Mouse (Mus musculus): ENCODE data around the gene Eng. TPM values are rescaled to one million over a fixed set of nuclear protein-coding genes. Genes with fewer than 3 reads are reported as not detected.

Gene Eng
- polyA plus RNA-seq, 1 experiment from 2014 or later = 57.9 TPM

GRCm38 (mm10) chr2:32617109-32617508 lies 29.3 kb upstream of the Eng start:
- H3K27ac ChIP-seq (replicated peaks; ENCODE audit: low read depth, low read length) = no peak overlapping the region
- H3K9ac ChIP-seq (ENCODE audit: low read depth, low read length) = no peak overlapping the region
- ATAC-seq (ENCODE audit: low read depth) = no peak
- peaks cover 19% of the 10 kb centered on the region for H3K4me1 ChIP-seq (ENCODE audit: control insufficient read depth, insufficient read depth, low read length)
- no peak overlapping the region for H3K4me3 ChIP-seq (ENCODE audit: low read depth, low read length)
- DNase-seq (ENCODE audit: low spot score) = no peak
- no peaks in the 10 kb centered on the region for H3K9me3 ChIP-seq (ENCODE audit: control insufficient read depth, low read length)
- H3K27me3 ChIP-seq (replicated peaks; ENCODE audit: control insufficient read depth, insufficient read depth, low read length) = no peaks in the 10 kb centered on the region
- 97% methylated on average over 1 of the region's 1 CpGs for WGBS
- no peak overlapping the region for H3K4me2 ChIP-seq (ENCODE audit: low read depth, low read length)
- peaks cover 57% of the 10 kb centered on the region for H3K36me3 ChIP-seq (ENCODE audit: control insufficient read depth, insufficient read depth, low read length)

GRCm38 (mm10) chr2:32617601-32618000 lies 28.8 kb upstream of the Eng start:
- H3K9me3 ChIP-seq (ENCODE audit: control insufficient read depth, low read length) = no peaks in the 10 kb centered on the region
- DNase-seq (ENCODE audit: low spot score) (no peak), ATAC-seq (ENCODE audit: low read depth) (no peak)
- H3K27ac ChIP-seq (replicated peaks; ENCODE audit: low read depth, low read length) = no peak overlapping the region
- no peak overlapping the region for H3K4me3 ChIP-seq (ENCODE audit: low read depth, low read length)
- H3K4me2 ChIP-seq (ENCODE audit: low read depth, low read length) = no peak overlapping the region
- WGBS = 90% methylated on average over 4 of the region's 4 CpGs
- H3K36me3 ChIP-seq (ENCODE audit: control insufficient read depth, insufficient read depth, low read length) = peaks cover 52% of the 10 kb centered on the region
- peaks cover 19% of the 10 kb centered on the region for H3K4me1 ChIP-seq (ENCODE audit: control insufficient read depth, insufficient read depth, low read length)
- H3K27me3 ChIP-seq (replicated peaks; ENCODE audit: control insufficient read depth, insufficient read depth, low read length) = no peaks in the 10 kb centered on the region
- H3K9ac ChIP-seq (ENCODE audit: low read depth, low read length) = no peak overlapping the region

GRCm38 (mm10) chr2:32618051-32618450 lies 28.3 kb upstream of the Eng start:
- no peak overlapping the region for H3K27ac ChIP-seq (replicated peaks; ENCODE audit: low read depth, low read length)
- no peak overlapping the region for H3K4me3 ChIP-seq (ENCODE audit: low read depth, low read length)
- H3K36me3 ChIP-seq (ENCODE audit: control insufficient read depth, insufficient read depth, low read length) = peaks cover 48% of the 10 kb centered on the region
- 62% methylated on average over 9 of the region's 9 CpGs for WGBS
- no peak overlapping the region for H3K4me2 ChIP-seq (ENCODE audit: low read depth, low read length)
- peaks cover 19% of the 10 kb centered on the region for H3K4me1 ChIP-seq (ENCODE audit: control insufficient read depth, insufficient read depth, low read length)
- DNase-seq (ENCODE audit: low spot score) (peak; percentile 69), ATAC-seq (ENCODE audit: low read depth) (peak; percentile 13; the same call in 1 of the 2 replicates)
- H3K9ac ChIP-seq (ENCODE audit: low read depth, low read length) = 0 out of 2 replicates have a peak overlapping the region, but pooled peaks have one; percentile 14
- H3K27me3 ChIP-seq (replicated peaks; ENCODE audit: control insufficient read depth, insufficient read depth, low read length) = no peaks in the 10 kb centered on the region
- no peaks in the 10 kb centered on the region for H3K9me3 ChIP-seq (ENCODE audit: control insufficient read depth, low read length)

- 21% methylated on average over 4 of the region's 4 CpGs for WGBS
- Histone ChIP-seq H3K4me1 (ENCODE audit: control insufficient read depth, insufficient read depth, low read length) (peaks cover 26% of the 10 kb centered on the region), H3K4me2 (ENCODE audit: low read depth, low read length) (peak overlapping the region; percentile 11; the same call in 1 of the 2 replicates), H3K4me3 (ENCODE audit: low read depth, low read length) (no peak overlapping the region), H3K27me3 (replicated peaks; ENCODE audit: control insufficient read depth, insufficient read depth, low read length) (no peaks in the 10 kb centered on the region), H3K27ac (replicated peaks; ENCODE audit: low read depth, low read length) (peak overlapping the region; percentile 86), H3K9me3 (ENCODE audit: control insufficient read depth, low read length) (no peaks in the 10 kb centered on the region), H3K36me3 (ENCODE audit: control insufficient read depth, insufficient read depth, low read length) (peaks cover 33% of the 10 kb centered on the region), H3K9ac (ENCODE audit: low read depth, low read length) (0 out of 2 replicates have a peak overlapping the region, but pooled peaks have one; percentile 26)
- DNase-seq (ENCODE audit: low spot score) (peak; percentile 85), ATAC-seq (ENCODE audit: low read depth) (peak; percentile 48)
Observed at GRCm38 (mm10) chr2:32620682-32621516, 25.5 kb upstream of the Eng start.

- 22% methylated on average over 7 of the region's 7 CpGs for WGBS
- Histone ChIP-seq H3K9ac (ENCODE audit: low read depth, low read length) (0 out of 2 replicates have a peak within 1 kb of the TSS, but pooled peaks have one; percentile 26), H3K4me3 (ENCODE audit: low read depth, low read length) (no peak within 1 kb of the TSS), H3K4me1 (ENCODE audit: control insufficient read depth, insufficient read depth, low read length) (peaks cover 30% of the 10 kb centered on the region), H3K9me3 (ENCODE audit: control insufficient read depth, low read length) (no peaks in the 10 kb centered on the region), H3K27me3 (replicated peaks; ENCODE audit: control insufficient read depth, insufficient read depth, low read length) (no peaks in the 10 kb centered on the region), H3K27ac (replicated peaks; ENCODE audit: low read depth, low read length) (peak within 1 kb of the TSS; percentile 86), H3K36me3 (ENCODE audit: control insufficient read depth, insufficient read depth, low read length) (peaks cover 27% of the 10 kb centered on the region), H3K4me2 (ENCODE audit: low read depth, low read length) (peak within 1 kb of the TSS; percentile 11; the same call in 1 of the 2 replicates)
- ATAC-seq (ENCODE audit: low read depth) (0 out of 2 replicates have a peak, but pooled peaks have one; percentile 0), DNase-seq (ENCODE audit: low spot score) (no peak)
Observed at GRCm38 (mm10) chr2:32621517-32621859, 24.9 kb upstream of the Eng start, which contains the start of gene Ak1. Ak1 (plus strand) TSS chr2:32621758.

- H3K36me3 ChIP-seq (ENCODE audit: control insufficient read depth, insufficient read depth, low read length) = peaks cover 1% of the 10 kb centered on the region; the same call in 1 of the 2 replicates
- no peaks in the 10 kb centered on the region for H3K9me3 ChIP-seq (ENCODE audit: control insufficient read depth, low read length)
- no peak overlapping the region for H3K4me3 ChIP-seq (ENCODE audit: low read depth, low read length)
- H3K27me3 ChIP-seq (replicated peaks; ENCODE audit: control insufficient read depth, insufficient read depth, low read length) = no peaks in the 10 kb centered on the region
- ATAC-seq (ENCODE audit: low read depth) = no peak
- WGBS = 75% methylated on average over 5 of the region's 5 CpGs
- H3K27ac ChIP-seq (replicated peaks; ENCODE audit: low read depth, low read length) = peak overlapping the region; percentile 6; the same call in 1 of the 2 replicates
- no peak overlapping the region for H3K4me2 ChIP-seq (ENCODE audit: low read depth, low read length)
- peaks cover 36% of the 10 kb centered on the region for H3K4me1 ChIP-seq (ENCODE audit: control insufficient read depth, insufficient read depth, low read length)
- no peak overlapping the region for H3K9ac ChIP-seq (ENCODE audit: low read depth, low read length)
- DNase-seq (ENCODE audit: low spot score) = no peak
Observed at GRCm38 (mm10) chr2:32624111-32624748, 22.2 kb upstream of the Eng start.

- Histone ChIP-seq H3K27me3 (replicated peaks; ENCODE audit: control insufficient read depth, insufficient read depth, low read length) (no peaks in the 10 kb centered on the region), H3K4me1 (ENCODE audit: control insufficient read depth, insufficient read depth, low read length) (peaks cover 29% of the 10 kb centered on the region), H3K9ac (ENCODE audit: low read depth, low read length) (peak overlapping the region; percentile 54), H3K9me3 (ENCODE audit: control insufficient read depth, low read length) (no peaks in the 10 kb centered on the region), H3K4me3 (ENCODE audit: low read depth, low read length) (peak overlapping the region; percentile 25), H3K4me2 (ENCODE audit: low read depth, low read length) (peak overlapping the region; percentile 53), H3K27ac (replicated peaks; ENCODE audit: low read depth, low read length) (peak overlapping the region; percentile 74), H3K36me3 (ENCODE audit: control insufficient read depth, insufficient read depth, low read length) (no peaks in the 10 kb centered on the region)
- DNase-seq (ENCODE audit: low spot score) (peak; percentile 81), ATAC-seq (ENCODE audit: low read depth) (peak; percentile 24; the same call in 1 of the 2 replicates)
- WGBS = 5% methylated on average over 13 of the region's 13 CpGs
Observed at GRCm38 (mm10) chr2:32625212-32625872, 21.1 kb upstream of the Eng start.
